Mouse (Mus musculus) neural tube, embryonic 14.5 days (tissue): ENCODE data around the gene Krt28. TPM values are rescaled to one million over a fixed set of nuclear protein-coding genes. Genes with fewer than 3 reads are reported as not detected.

ENCODE experiments used
- ATAC-seq: fragments of 200-750 bp; cut with Nextera tagmentation; 2 replicates; pipeline ENCODE4 v1.8.0; 2017; ENCODE audit warnings: low read depth, mild to moderate bottlenecking, moderate TSS enrichment, moderate library complexity
- H3K27ac ChIP-seq: fragments of 300-500 bp; sonication (generic); 2 replicates; pipeline ENCODE4 v1.5.1; 2014; ENCODE audit warnings: low read depth, mild to moderate bottlenecking, control low read depth, low read length, moderate library complexity, mixed read lengths
- H3K27me3 ChIP-seq: fragments of 300-500 bp; sonication (generic); 2 replicates; pipeline ENCODE4 v1.6.1; 2014; ENCODE audit warnings: low read length; ENCODE audit not compliant: control insufficient read depth, insufficient read depth
- H3K36me3 ChIP-seq: fragments of 300-500 bp; sonication (generic); 2 replicates; pipeline ENCODE4 v1.6.1; 2014; ENCODE audit warnings: low read length, mixed read lengths; ENCODE audit not compliant: control insufficient read depth, insufficient read depth
- H3K4me1 ChIP-seq: fragments of 300-500 bp; sonication (generic); 2 replicates; pipeline ENCODE4 v1.6.1; 2014; ENCODE audit warnings: low read length; ENCODE audit not compliant: control insufficient read depth, insufficient read depth
- H3K4me2 ChIP-seq: fragments of 300-500 bp; sonication (generic); 2 replicates; pipeline ENCODE4 v1.6.1; 2014; ENCODE audit warnings: mild to moderate bottlenecking, low read depth, low read length, control low read depth
- H3K4me3 ChIP-seq: fragments of 300-500 bp; sonication (generic); 2 replicates; pipeline ENCODE4 v1.5.1; 2014; ENCODE audit warnings: low read depth, low read length, control low read depth, mixed read lengths
- H3K9ac ChIP-seq: fragments of 300-500 bp; sonication (generic); replicated peaks from 2 replicates; pipeline ENCODE4 v1.6.1; 2014; ENCODE audit warnings: low read depth, mild to moderate bottlenecking, control low read depth, low read length, mixed read lengths
- H3K9me3 ChIP-seq: fragments of 300-500 bp; sonication (generic); 2 replicates; pipeline ENCODE4 v1.6.1; 2016; ENCODE audit warnings: low read length; ENCODE audit not compliant: control insufficient read depth
- WGBS: fragments of 180-500 bp; shearing (Covaris S2); extraction: QIAGEN DNeasy Blood & Tissue Kit; methylation state at CpG from one replicate; pipeline ENCODE4 v1.1.7; 2014; 5-methylcytosine and 5-hydroxymethylcytosine counted together
- polyA plus RNA-seq: library from polyadenylated mRNA; unstranded; fragments of >200 nt; fragmentation: Nextera tagmentation; extraction: Ambion mirVana; gene quantifications from 2 replicates; pipeline ENCODE4 v1.2.1, GENCODE M21; 2014

Krt28 gene
- polyA plus RNA-seq: 0.24 and 0.32 TPM in 2 replicates

DNA sequence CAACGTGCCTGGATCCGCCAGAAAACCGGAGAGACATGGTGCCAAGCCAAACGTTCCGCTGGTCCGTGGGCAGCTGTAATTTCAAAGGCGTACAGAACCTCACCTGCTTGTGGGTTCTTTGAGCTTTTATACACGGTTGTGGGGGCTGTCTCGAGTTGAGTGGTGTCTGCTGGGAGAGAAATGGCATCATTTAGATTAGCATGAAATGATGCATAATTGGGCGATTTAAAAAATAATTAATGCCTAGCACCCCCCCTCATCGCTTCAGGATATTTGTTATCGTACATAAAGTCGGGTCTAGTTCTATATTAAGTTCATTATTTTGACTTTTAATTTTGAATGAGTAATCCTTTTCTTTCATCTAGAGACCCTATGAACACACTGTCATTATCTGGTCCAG is at the start of gene Krt28:
Gene Krt28, minus strand, starts transcription at position 101 of the 400 bp plus-strand sequence.
- ATAC-seq: no peak
- Histone ChIP-seq H3K27ac (no peak within 1 kb of the TSS), H3K4me3 (no peak within 1 kb of the TSS), H3K4me2 (no peak within 1 kb of the TSS), H3K4me1 (no peaks in the 10 kb centered on the region), H3K9me3 (no peaks in the 10 kb centered on the region), H3K9ac (no peak within 1 kb of the TSS), H3K36me3 (no peaks in the 10 kb centered on the region), H3K27me3 (no peaks in the 10 kb centered on the region)
- 84% methylated on average over 13 of the region's 13 CpGs for WGBS

DNA sequence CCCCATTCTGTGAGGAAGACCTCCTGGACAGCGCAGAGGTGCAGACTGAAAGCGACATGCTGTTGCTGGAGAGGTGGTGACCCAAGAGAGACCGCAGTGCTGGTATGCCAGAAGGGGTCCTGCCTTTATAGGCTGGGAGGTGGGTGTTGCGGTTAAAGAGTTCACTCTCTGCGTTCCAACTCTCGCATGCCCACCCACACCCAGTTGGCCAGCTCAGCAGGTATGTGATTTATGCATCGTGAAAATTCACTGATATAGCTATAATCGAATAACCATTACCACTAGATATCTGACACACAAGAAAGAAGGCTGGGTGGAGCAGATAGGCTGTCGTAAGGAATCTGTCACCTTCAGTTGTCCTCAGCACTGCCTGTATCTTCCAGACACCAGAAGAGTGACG is 47.5 kb upstream of the Krt28 start, which contains the start of gene Krt12:
Gene Krt12, minus strand, starts transcription at position 101 of the 400 bp plus-strand sequence.
- Histone ChIP-seq H3K9me3 (no peaks in the 10 kb centered on the region), H3K4me1 (no peaks in the 10 kb centered on the region), H3K9ac (no peak within 1 kb of the TSS), H3K4me2 (no peak within 1 kb of the TSS), H3K27ac (no peak within 1 kb of the TSS), H3K36me3 (no peaks in the 10 kb centered on the region), H3K4me3 (no peak within 1 kb of the TSS), H3K27me3 (no peaks in the 10 kb centered on the region)
- no peak for ATAC-seq
- WGBS: 87% methylated on average over 10 of the region's 10 CpGs

DNA sequence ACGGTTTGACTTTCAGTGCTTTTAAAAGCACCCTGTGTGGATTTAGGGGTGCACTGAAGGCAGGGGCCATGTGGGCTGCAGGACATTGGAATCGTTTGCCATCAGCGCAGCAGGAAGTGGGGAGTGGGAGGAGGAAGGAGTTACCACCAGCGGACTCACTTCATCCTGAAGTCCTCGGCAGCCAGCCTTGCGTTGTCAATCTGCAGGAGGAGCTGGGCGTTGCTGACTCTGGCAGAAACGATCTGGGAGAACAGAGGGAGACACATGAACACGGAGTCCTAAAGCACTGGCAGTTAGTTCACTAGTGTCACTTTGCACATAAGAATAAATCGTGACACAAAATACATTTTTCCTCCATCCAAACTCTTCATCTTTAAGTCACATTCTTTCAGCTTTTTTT is 45.9 kb upstream of the Krt28 start:
- WGBS: 74% methylated on average over 10 of the region's 10 CpGs
- Histone ChIP-seq H3K4me1 (no peaks in the 10 kb centered on the region), H3K9ac (no peak overlapping the region), H3K9me3 (no peaks in the 10 kb centered on the region), H3K27ac (no peak overlapping the region), H3K36me3 (no peaks in the 10 kb centered on the region), H3K4me2 (no peak overlapping the region), H3K4me3 (no peak overlapping the region), H3K27me3 (no peaks in the 10 kb centered on the region)
- ATAC-seq: no peak

DNA sequence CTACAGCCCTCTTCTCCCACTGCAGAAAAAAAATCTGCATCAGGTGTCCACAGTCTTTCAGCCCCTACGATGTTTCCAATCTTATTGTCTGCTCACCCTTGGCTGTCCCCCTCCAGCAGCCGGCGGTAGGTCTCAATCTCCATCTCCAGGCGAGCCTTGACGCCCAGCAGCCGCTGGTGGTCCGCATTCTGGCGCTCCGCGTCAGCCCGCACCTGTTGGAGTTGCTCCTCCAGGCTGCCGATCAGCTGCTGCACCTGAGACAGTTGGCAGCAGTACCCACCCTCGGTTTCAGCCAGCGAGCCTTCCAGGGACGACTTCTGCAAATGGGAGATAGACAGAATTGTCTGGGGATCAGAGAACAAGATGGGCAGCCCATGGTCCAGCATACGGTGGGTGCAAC is 43.1 kb upstream of the Krt28 start:
- no peaks in the 10 kb centered on the region for H3K4me1 ChIP-seq
- H3K27me3 ChIP-seq: no peaks in the 10 kb centered on the region
- no peaks in the 10 kb centered on the region for H3K9me3 ChIP-seq
- no peak overlapping the region for H3K9ac ChIP-seq
- WGBS: 69% methylated on average over 16 of the region's 16 CpGs
- H3K4me2 ChIP-seq: no peak overlapping the region
- ATAC-seq: no peak
- H3K4me3 ChIP-seq: no peak overlapping the region
- no peaks in the 10 kb centered on the region for H3K36me3 ChIP-seq
- no peak overlapping the region for H3K27ac ChIP-seq

DNA sequence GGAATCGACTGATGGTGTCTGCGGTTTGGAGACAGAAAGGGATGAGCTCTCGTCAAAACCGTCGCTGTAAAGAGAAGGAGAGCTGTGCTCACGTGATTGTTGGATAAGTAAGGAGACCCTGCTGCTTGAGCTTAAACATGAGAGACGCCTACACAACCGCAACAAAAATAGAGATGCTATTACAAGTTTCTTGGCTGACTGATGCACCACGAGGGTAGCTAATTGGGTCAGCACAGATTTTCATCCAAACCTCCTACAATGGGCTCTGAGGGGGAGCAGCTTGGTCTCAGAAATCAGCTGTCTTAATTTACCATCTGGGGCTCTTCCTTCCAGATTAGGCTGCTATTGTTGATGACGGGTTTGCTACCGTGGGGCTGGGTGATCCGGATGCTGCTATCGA is 42.2 kb upstream of the Krt28 start:
- Histone ChIP-seq H3K4me3 (no peak overlapping the region), H3K27ac (no peak overlapping the region), H3K36me3 (no peaks in the 10 kb centered on the region), H3K4me1 (no peaks in the 10 kb centered on the region), H3K9ac (no peak overlapping the region), H3K9me3 (no peaks in the 10 kb centered on the region), H3K27me3 (no peaks in the 10 kb centered on the region), H3K4me2 (no peak overlapping the region)
- no peak for ATAC-seq
- 81% methylated on average over 13 of the region's 13 CpGs for WGBS

DNA sequence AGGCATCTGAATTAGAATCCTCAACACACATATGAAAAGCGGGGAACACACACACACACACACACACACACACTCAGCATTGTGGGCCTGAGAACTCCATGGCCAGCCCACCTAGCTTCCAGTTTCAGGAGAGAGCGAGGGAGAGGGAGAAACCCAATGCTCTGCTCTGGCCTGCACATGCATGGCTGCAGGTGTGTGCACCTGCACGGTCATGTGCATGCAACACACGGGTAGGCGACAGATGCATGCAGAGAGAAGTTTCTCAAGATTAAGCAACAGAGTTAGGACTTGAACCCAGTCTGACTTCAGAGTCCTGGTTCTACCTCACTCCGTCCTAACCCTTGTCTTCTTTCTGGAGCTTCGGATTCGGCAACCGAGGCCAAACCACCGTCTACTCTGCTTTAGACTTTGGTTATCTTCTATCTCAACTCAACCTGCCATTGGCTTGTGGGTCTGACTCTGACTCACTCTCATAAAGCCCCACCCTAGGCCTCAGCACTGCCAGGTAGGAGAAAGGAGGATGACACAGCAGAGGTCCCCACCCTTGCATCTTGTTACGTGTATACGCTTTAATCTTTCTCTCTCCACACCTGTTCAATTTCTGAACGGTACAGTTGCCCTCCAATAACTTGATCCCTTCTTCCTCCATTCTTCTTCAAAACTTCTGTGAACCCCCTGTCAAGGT is 39.9 kb upstream of the Krt28 start:
- Histone ChIP-seq H3K4me2 (no peak overlapping the region), H3K9ac (no peak overlapping the region), H3K27me3 (no peaks in the 10 kb centered on the region), H3K4me3 (no peak overlapping the region), H3K27ac (no peak overlapping the region), H3K4me1 (no peaks in the 10 kb centered on the region), H3K36me3 (no peaks in the 10 kb centered on the region), H3K9me3 (no peaks in the 10 kb centered on the region)
- no peak for ATAC-seq
- 90% methylated on average over 13 of the region's 13 CpGs for WGBS

DNA sequence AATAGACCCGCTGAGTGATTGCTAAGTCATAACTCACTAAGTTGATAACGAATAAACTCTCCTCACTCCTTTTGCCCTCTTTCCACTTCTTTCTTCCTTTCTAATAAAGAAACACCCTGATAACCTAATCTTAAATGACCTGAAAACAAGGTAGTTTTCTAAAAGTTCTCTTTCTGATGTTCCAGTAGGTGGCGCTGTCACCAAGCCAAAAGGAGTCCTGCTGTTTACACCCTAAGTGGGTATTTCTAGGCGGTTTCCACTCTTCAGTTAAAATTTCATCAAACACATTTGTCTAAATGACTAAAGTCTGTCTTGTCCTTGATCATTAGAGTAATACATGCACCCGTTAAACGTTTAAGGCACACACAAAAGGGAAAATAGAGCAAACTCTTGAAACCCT is 38.5 kb upstream of the Krt28 start:
- Histone ChIP-seq H3K4me2 (no peak overlapping the region), H3K9ac (no peak overlapping the region), H3K27ac (no peak overlapping the region), H3K27me3 (no peaks in the 10 kb centered on the region), H3K9me3 (no peaks in the 10 kb centered on the region), H3K36me3 (no peaks in the 10 kb centered on the region), H3K4me3 (no peak overlapping the region), H3K4me1 (no peaks in the 10 kb centered on the region)
- no peak for ATAC-seq
- WGBS: 23% methylated on average over 6 of the region's 6 CpGs

DNA sequence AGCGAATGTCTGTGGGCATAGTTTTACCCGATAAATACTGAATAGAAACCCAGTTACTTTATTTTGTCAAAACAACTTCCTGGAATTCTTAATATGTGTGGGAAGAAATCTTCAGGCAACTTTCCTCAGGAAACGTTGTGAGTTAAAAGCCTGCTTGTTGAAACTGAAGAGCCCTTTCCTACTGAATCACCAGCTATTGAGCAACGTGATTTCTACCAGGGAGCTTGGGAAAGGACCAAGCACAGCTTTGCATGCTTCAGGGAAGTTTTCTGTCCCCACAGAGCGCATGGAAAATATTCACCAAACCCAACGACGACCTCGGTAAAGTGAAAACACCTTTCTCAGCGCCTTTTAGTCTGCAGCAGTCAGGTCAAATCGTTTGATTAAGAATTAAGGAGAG is 31.5 kb upstream of the Krt28 start:
- WGBS: 74% methylated on average over 10 of the region's 10 CpGs
- no peaks in the 10 kb centered on the region for H3K9me3 ChIP-seq
- H3K4me3 ChIP-seq: no peak overlapping the region
- ATAC-seq: no peak
- no peak overlapping the region for H3K9ac ChIP-seq
- no peak overlapping the region for H3K4me2 ChIP-seq
- no peaks in the 10 kb centered on the region for H3K27me3 ChIP-seq
- H3K36me3 ChIP-seq: no peaks in the 10 kb centered on the region
- H3K27ac ChIP-seq: no peak overlapping the region
- no peaks in the 10 kb centered on the region for H3K4me1 ChIP-seq

DNA sequence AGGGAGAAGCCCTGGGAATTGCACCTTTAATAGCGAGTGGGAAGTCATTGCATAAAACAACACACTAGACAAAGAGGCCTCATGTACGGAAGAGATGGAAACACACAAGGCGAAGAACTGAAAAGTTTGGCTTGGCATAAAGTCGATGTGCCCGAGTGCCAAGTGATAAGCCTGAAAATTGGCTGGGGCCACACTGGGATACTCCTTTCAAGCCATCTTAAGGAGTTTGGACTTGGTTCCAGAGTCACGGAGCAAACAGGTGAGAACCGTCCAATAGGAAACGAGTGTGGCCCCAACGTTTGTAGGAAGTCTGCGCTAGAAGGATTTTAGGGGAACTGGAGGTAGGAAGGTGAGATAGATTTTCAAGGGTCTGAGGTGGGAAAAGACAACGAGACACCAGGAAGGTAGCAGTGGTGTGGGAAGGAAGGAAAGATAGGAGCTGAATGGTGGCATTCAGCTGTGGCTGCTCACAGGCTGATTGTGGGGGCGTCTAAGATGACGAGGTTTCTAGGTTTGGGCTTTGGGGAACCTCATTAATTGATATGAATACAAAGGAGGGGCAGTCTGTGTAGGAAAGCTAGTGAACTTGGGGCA is 25.4 kb upstream of the Krt28 start:
- 88% methylated on average over 13 of the region's 13 CpGs for WGBS
- Histone ChIP-seq H3K9me3 (no peaks in the 10 kb centered on the region), H3K27ac (no peak overlapping the region), H3K4me2 (no peak overlapping the region), H3K27me3 (peaks cover 2% of the 10 kb centered on the region; the same call in 1 of the 2 replicates), H3K9ac (no peak overlapping the region), H3K4me1 (no peaks in the 10 kb centered on the region), H3K4me3 (no peak overlapping the region), H3K36me3 (no peaks in the 10 kb centered on the region)
- no peak for ATAC-seq
